In genomic region chr1:55238496-55238895, GRCm38 (mm10) we compare ENCODE assay signal across 8 mouse cellular contexts. TPM values are rescaled to one million over a fixed set of nuclear protein-coding genes. Genes with fewer than 3 reads are reported as not detected.
A peak's percentile ranks its signal among the peaks of the same experiment; 100 is the strongest.
DNase-seq lines count a peak whose midpoint lies in the region; ATAC-seq lines count a peak whose summit lies in the region.

No protein-coding gene starts in this region.

- no peaks in the 10 kb centered on the region for H3K27me3 ChIP-seq in liver, embryonic 11.5 days (replicated peaks; ENCODE audit: control insufficient read depth, insufficient read depth, low read length)
- no peaks in the 10 kb centered on the region for H3K27me3 ChIP-seq in hindbrain, embryonic 10.5 days (ENCODE audit: insufficient read depth, poor library complexity, severe bottlenecking)
- no peaks in the 10 kb centered on the region for H3K27me3 ChIP-seq in midbrain, embryonic 13.5 days

- H3K4me3 ChIP-seq in liver, embryonic 11.5 days (ENCODE audit: low read depth, low read length): peak overlapping the region; percentile 93
- peak overlapping the region; percentile 73 for H3K4me3 ChIP-seq in hindbrain, embryonic 10.5 days
- H3K4me3 ChIP-seq in midbrain, embryonic 13.5 days (replicated peaks): peak overlapping the region; percentile 86

- H3K4me1 ChIP-seq in liver, embryonic 11.5 days (replicated peaks; ENCODE audit: control insufficient read depth, insufficient read depth, low read length): peaks cover 8% of the 10 kb centered on the region
- H3K4me1 ChIP-seq in hindbrain, embryonic 10.5 days (replicated peaks): peaks cover 36% of the 10 kb centered on the region
- peaks cover 47% of the 10 kb centered on the region for H3K4me1 ChIP-seq in midbrain, embryonic 13.5 days (replicated peaks)

- H3K4me2 ChIP-seq in liver, embryonic 11.5 days: peak overlapping the region; percentile 98
- peak overlapping the region; percentile 87 for H3K4me2 ChIP-seq in midbrain, embryonic 13.5 days (replicated peaks)

- H3K36me3 ChIP-seq in liver, embryonic 11.5 days (ENCODE audit: control insufficient read depth, insufficient read depth, low read length): peaks cover 2% of the 10 kb centered on the region; the same call in 1 of the 2 replicates
- peaks cover 5% of the 10 kb centered on the region; the same call in 1 of the 2 replicates for H3K36me3 ChIP-seq in hindbrain, embryonic 10.5 days
- H3K36me3 ChIP-seq in midbrain, embryonic 13.5 days: no peaks in the 10 kb centered on the region; the same call in 1 of the 2 replicates

- H3K27ac ChIP-seq in liver, embryonic 11.5 days (ENCODE audit: low read depth, low read length): no peak overlapping the region
- H3K27ac ChIP-seq in hindbrain, embryonic 10.5 days: peak overlapping the region; percentile 86; the same call in 1 of the 2 replicates
- no peak overlapping the region for H3K27ac ChIP-seq in midbrain, embryonic 13.5 days

- ATAC-seq in liver, embryonic 11.5 days (replicated peaks; ENCODE audit: low FRiP score): no peak
- ATAC-seq in midbrain, embryonic 13.5 days: no peak

- no peak for DNase-seq in liver, embryonic 11.5 days (ENCODE audit: low spot score)
- no peak for DNase-seq in liver
- peak; percentile 8 for DNase-seq in c-Kit-negative CD71-positive TER-119-positive erythroid progenitor cells, embryonic 14.5 days (ENCODE audit: low read depth, low spot score)
- DNase-seq in hindbrain, embryonic 10.5 days (ENCODE audit: low spot score): no peak
- DNase-seq in T-cell, adult 2 months (ENCODE audit: low spot score): no peak
- no peak for DNase-seq in layer of hippocampus, adult 18-20 months (ENCODE audit: low spot score in 2 of 2)
- no peak for DNase-seq in ovary, postnatal 10 days (ENCODE audit: low spot score)

- WGBS in liver, embryonic 11.5 days: 31% methylated on average over 13 of the region's 13 CpGs
- WGBS in hindbrain, embryonic 10.5 days: 32% methylated on average over 13 of the region's 13 CpGs
- WGBS in midbrain, embryonic 13.5 days: 27% methylated on average over 13 of the region's 13 CpGs

- peak overlapping the region; percentile 84 for H3K9ac ChIP-seq in liver, embryonic 11.5 days (ENCODE audit: low read depth, low read length)
- peak overlapping the region; percentile 89 for H3K9ac ChIP-seq in midbrain, embryonic 13.5 days (replicated peaks)

- H3K9me3 ChIP-seq in liver, embryonic 11.5 days (ENCODE audit: control insufficient read depth, low read length): no peaks in the 10 kb centered on the region
- H3K9me3 ChIP-seq in hindbrain, embryonic 10.5 days: no peaks in the 10 kb centered on the region
- no peaks in the 10 kb centered on the region for H3K9me3 ChIP-seq in midbrain, embryonic 13.5 days

RNA-seq across cellular contexts. Expression of gene Mars2, which starts 1.5 kb away (rescaled TPM):
- polyA plus RNA-seq in liver, embryonic 11.5 days (2014; fragmentation: Nextera tagmentation; extraction: Ambion mirVana): 5.6 and 5.8 TPM in 2 replicates
- polyA plus RNA-seq in hindbrain, embryonic 10.5 days (2016; fragmentation: Nextera tagmentation; extraction: Ambion mirVana): 2.7 and 3.2 TPM in 2 replicates
- 3.2 and 3.6 TPM in 2 replicates for polyA plus RNA-seq in midbrain, embryonic 13.5 days (2015; fragmentation: Nextera tagmentation; extraction: Ambion mirVana)
- 1 to 10 TPM; 8.1 to 8.6 TPM for total RNA-seq in layer of hippocampus, adult 18-20 months (2021)

RNA-seq across cellular contexts. Expression of gene Rftn2, which starts 11.9 kb away (rescaled TPM):
- polyA plus RNA-seq in liver, embryonic 11.5 days (2014; fragmentation: Nextera tagmentation; extraction: Ambion mirVana): 2.3 and 2.8 TPM in 2 replicates
- polyA plus RNA-seq in hindbrain, embryonic 10.5 days (2016; fragmentation: Nextera tagmentation; extraction: Ambion mirVana): 7.3 and 8.5 TPM in 2 replicates
- polyA plus RNA-seq in midbrain, embryonic 13.5 days (2015; fragmentation: Nextera tagmentation; extraction: Ambion mirVana): 7.6 and 8.5 TPM in 2 replicates
- total RNA-seq in layer of hippocampus, adult 18-20 months (2021): 10 to 100 TPM; 35.6 to 36.4 TPM
